Mouse (Mus musculus): ENCODE data around the gene Gm7029. TPM values are rescaled to one million over a fixed set of nuclear protein-coding genes. Genes with fewer than 3 reads are reported as not detected.
"Not testable (repeated sequence)": the region's sequence is repeated elsewhere in the genome, so short reads cannot be mapped to it uniquely, and the experiment has no call there.

The Gm7029 gene
- total and polyA plus RNA-seq, 2 experiments from 2014 or later = not detected

- Histone ChIP-seq H3K4me1 (ENCODE audit: control insufficient read depth, insufficient read depth) (no peaks in the 10 kb centered on the region), H3K36me3 (replicated peaks; ENCODE audit: control insufficient read depth, insufficient read depth, low read length) (no peaks in the 10 kb centered on the region), H3K4me2 (ENCODE audit: low read depth, low read length) (no peak overlapping the region), H3K27ac (ENCODE audit: low read depth) (no peak overlapping the region), H3K9ac (replicated peaks; ENCODE audit: low read depth, low read length) (no peak overlapping the region), H3K27me3 (ENCODE audit: control insufficient read depth, insufficient read depth, low read length) (no peaks in the 10 kb centered on the region), H3K9me3 (replicated peaks; ENCODE audit: control insufficient read depth, low read length) (no peaks in the 10 kb centered on the region), H3K4me3 (ENCODE audit: low read depth, low read length) (no peak overlapping the region)
- peak; percentile 45 for DNase-seq (ENCODE audit: low spot score)
- no peak for ATAC-seq (ENCODE audit: insufficient read depth, low read depth)
- 44% methylated on average over 6 of the region's 6 CpGs for WGBS
- TF ChIP-seq EP300 (IDR thresholded peaks at IDR 0.05; ENCODE audit: low read depth) (no peak), CTCF (IDR thresholded peaks at IDR 0.05; ENCODE audit: low read depth) (peak; percentile 65)
Observed at GRCm38 (mm10) chr17:33897114-33897794, 23.6 kb downstream of the Gm7029 start.

- H3K4me1 ChIP-seq (ENCODE audit: control insufficient read depth, insufficient read depth); H3K27me3 ChIP-seq (ENCODE audit: control insufficient read depth, insufficient read depth, low read length); ATAC-seq (ENCODE audit: insufficient read depth, low read depth); H3K27ac ChIP-seq (ENCODE audit: low read depth); H3K4me3 ChIP-seq (ENCODE audit: low read depth, low read length); H3K36me3 ChIP-seq (replicated peaks; ENCODE audit: control insufficient read depth, insufficient read depth, low read length); H3K9me3 ChIP-seq (replicated peaks; ENCODE audit: control insufficient read depth, low read length); DNase-seq (ENCODE audit: low spot score); H3K9ac ChIP-seq (replicated peaks; ENCODE audit: low read depth, low read length); H3K4me2 ChIP-seq (ENCODE audit: low read depth, low read length): not testable (repeated sequence)
- WGBS = 67% methylated on average over 4 of the region's 4 CpGs
Observed at GRCm38 (mm10) chr17:33898193-33898592, 24.6 kb downstream of the Gm7029 start.

DNA sequence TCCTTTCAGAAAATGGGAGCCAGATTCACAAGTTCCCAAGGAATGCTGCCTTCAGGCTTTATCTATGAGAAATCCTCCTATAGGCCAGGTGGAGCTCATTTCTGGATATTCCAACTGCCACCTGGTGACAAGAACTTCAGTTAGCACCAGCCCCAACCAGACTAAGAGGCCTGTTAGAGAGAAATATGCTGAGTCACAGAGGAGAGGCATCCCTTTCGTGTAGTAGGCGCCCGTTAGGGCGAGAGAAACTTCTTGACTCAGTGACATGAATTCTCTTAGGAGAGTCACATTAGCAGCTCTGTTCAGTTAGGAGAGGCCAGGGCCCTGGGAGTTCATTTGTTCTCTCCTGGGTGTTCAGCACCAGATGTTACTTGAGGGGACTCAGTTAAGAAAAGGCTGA is 26.0 kb downstream of the Gm7029 start:
- Histone ChIP-seq H3K4me1 (ENCODE audit: control insufficient read depth, insufficient read depth) (no peaks in the 10 kb centered on the region), H3K36me3 (replicated peaks; ENCODE audit: control insufficient read depth, insufficient read depth, low read length) (no peaks in the 10 kb centered on the region), H3K9me3 (replicated peaks; ENCODE audit: control insufficient read depth, low read length) (no peaks in the 10 kb centered on the region), H3K27ac (ENCODE audit: low read depth) (no peak overlapping the region), H3K9ac (replicated peaks; ENCODE audit: low read depth, low read length) (no peak overlapping the region), H3K4me2 (ENCODE audit: low read depth, low read length) (no peak overlapping the region), H3K4me3 (ENCODE audit: low read depth, low read length) (no peak overlapping the region), H3K27me3 (ENCODE audit: control insufficient read depth, insufficient read depth, low read length) (no peaks in the 10 kb centered on the region)
- 65% methylated on average over 4 of the region's 4 CpGs for WGBS
- ATAC-seq (ENCODE audit: insufficient read depth, low read depth) (no peak), DNase-seq (ENCODE audit: low spot score) (no peak)
- TF ChIP-seq CTCF (IDR thresholded peaks at IDR 0.05; ENCODE audit: low read depth) = no peak
- no peak for TF ChIP-seq EP300 (IDR thresholded peaks at IDR 0.05; ENCODE audit: low read depth)

- Histone ChIP-seq H3K36me3 (replicated peaks; ENCODE audit: control insufficient read depth, insufficient read depth, low read length) (no peaks in the 10 kb centered on the region), H3K9ac (replicated peaks; ENCODE audit: low read depth, low read length) (no peak overlapping the region), H3K27me3 (ENCODE audit: control insufficient read depth, insufficient read depth, low read length) (no peaks in the 10 kb centered on the region), H3K4me1 (ENCODE audit: control insufficient read depth, insufficient read depth) (no peaks in the 10 kb centered on the region), H3K4me2 (ENCODE audit: low read depth, low read length) (no peak overlapping the region), H3K27ac (ENCODE audit: low read depth) (no peak overlapping the region), H3K9me3 (replicated peaks; ENCODE audit: control insufficient read depth, low read length) (no peaks in the 10 kb centered on the region), H3K4me3 (ENCODE audit: low read depth, low read length) (no peak overlapping the region)
- ATAC-seq (ENCODE audit: insufficient read depth, low read depth) = no peak
- DNase-seq (ENCODE audit: low spot score) = no peak
- TF ChIP-seq EP300 (IDR thresholded peaks at IDR 0.05; ENCODE audit: low read depth) = no peak
- no peak for TF ChIP-seq CTCF (IDR thresholded peaks at IDR 0.05; ENCODE audit: low read depth)
- WGBS = 39% methylated on average over 7 of the region's 7 CpGs
Observed at GRCm38 (mm10) chr17:33900281-33900988, 26.8 kb downstream of the Gm7029 start.

- Histone ChIP-seq H3K4me1 (ENCODE audit: control insufficient read depth, insufficient read depth) (no peaks in the 10 kb centered on the region), H3K4me2 (ENCODE audit: low read depth, low read length) (no peak overlapping the region), H3K4me3 (ENCODE audit: low read depth, low read length) (no peak overlapping the region), H3K9ac (replicated peaks; ENCODE audit: low read depth, low read length) (no peak overlapping the region), H3K9me3 (replicated peaks; ENCODE audit: control insufficient read depth, low read length) (no peaks in the 10 kb centered on the region), H3K27me3 (ENCODE audit: control insufficient read depth, insufficient read depth, low read length) (no peaks in the 10 kb centered on the region), H3K27ac (ENCODE audit: low read depth) (no peak overlapping the region), H3K36me3 (replicated peaks; ENCODE audit: control insufficient read depth, insufficient read depth, low read length) (no peaks in the 10 kb centered on the region)
- ATAC-seq (ENCODE audit: insufficient read depth, low read depth) (no peak), DNase-seq (ENCODE audit: low spot score) (no peak)
- TF ChIP-seq EP300 (IDR thresholded peaks at IDR 0.05; ENCODE audit: low read depth) = no peak
- TF ChIP-seq CTCF (IDR thresholded peaks at IDR 0.05; ENCODE audit: low read depth) = no peak
- WGBS = 73% methylated on average over 4 of the region's 4 CpGs
Observed at GRCm38 (mm10) chr17:33900989-33901314, 27.3 kb downstream of the Gm7029 start.

Data from heart, postnatal 0 days (tissue).